Mouse (Mus musculus) cerebellum, adult 2 months (tissue): ENCODE results near the gene Rtn3.

Source experiments
- CTCF ChIP-seq: fragments of 200-500 bp; IDR thresholded peaks from 2 replicates; pipeline ENCODE4 v1.5.1; 2011; ENCODE audit warnings: low read depth, mild to moderate bottlenecking, control low read depth, low read length, moderate library complexity, borderline replicate concordance; ENCODE audit not compliant: insufficient read depth
- POLR2A ChIP-seq: fragments of 200-500 bp; IDR thresholded peaks from 2 replicates; pipeline ENCODE4 v1.6.1; 2011; ENCODE audit warnings: low read length, control low read depth, borderline replicate concordance; ENCODE audit not compliant: insufficient read depth

GRCm38 (mm10) chr19:7381906-7382247 is 101.2 kb downstream of the Rtn3 start:
- TF ChIP-seq CTCF (no peak), POLR2A (no peak)
